Mouse (Mus musculus): Measurements from ENCODE around the gene Plekhm3.
"Not testable (repeated sequence)": the region's sequence is repeated elsewhere in the genome, so short reads cannot be mapped to it uniquely, and the experiment has no call there.

Plekhm3 gene

DNA sequence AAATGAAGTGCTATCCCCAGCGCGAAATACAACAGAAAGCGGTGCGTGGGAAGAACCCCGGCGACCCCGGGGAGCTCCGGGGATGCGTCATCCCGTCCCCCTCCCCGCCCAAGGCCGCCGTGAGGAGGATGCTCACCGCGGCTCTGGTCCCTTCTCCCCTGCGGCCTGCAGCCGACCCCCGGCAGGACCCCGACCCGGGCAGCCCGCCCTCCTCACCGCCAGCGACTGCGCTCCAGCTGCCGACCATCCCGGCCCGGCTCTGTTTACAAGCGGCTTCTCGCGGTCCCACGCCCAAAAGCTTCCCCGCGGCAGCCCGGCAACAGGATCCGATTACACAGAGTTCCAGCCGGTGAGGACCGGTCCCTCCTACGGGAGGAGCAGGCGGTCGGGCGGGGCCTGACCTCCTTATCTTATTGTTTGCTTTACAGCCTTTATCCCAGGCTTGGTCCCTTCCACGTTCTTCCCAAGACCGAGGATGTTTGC is at the start of gene Plekhm3:
Plekhm3 (minus strand) TSS at position 346 of the 483 bp plus-strand sequence.
- no peak for DNase-seq (ENCODE audit: extremely low read depth, low read depth, low spot score)

- no peak for DNase-seq (ENCODE audit: extremely low read depth, low read depth, low spot score)
These were observed 49.0 kb upstream of the Plekhm3 start for GRCm38 (mm10) chr1:65005575-65005974.

DNA sequence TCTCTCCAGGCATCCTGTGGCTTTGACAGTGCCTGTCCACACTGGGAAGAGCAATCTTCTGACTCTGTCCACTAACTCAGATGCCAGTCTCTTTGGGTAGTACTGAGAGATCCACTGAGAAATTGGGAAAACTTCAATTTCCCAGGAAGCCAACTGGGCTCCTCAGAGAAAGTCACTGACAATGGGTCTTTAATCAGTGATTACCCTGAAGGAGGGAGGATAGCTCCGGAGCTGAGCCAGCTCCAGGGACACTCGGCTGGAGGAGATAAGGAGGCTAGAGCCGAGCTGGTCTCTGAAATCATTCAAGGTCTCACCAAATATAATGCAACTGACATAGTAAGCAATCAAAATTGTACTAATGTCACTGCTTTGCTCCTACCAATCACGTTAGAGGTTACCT is 47.9 kb upstream of the Plekhm3 start:
- no peak for DNase-seq (ENCODE audit: extremely low read depth, low read depth, low spot score)

- no peak for DNase-seq (ENCODE audit: extremely low read depth, low read depth, low spot score)
These were observed 36.6 kb upstream of the Plekhm3 start for GRCm38 (mm10) chr1:64993206-64993605.

- no peak for DNase-seq (ENCODE audit: extremely low read depth, low read depth, low spot score)
These were observed 31.6 kb upstream of the Plekhm3 start for GRCm38 (mm10) chr1:64988176-64988575.

- peak; percentile 7 for DNase-seq (ENCODE audit: extremely low read depth, low read depth, low spot score)
These were observed 29.5 kb upstream of the Plekhm3 start for GRCm38 (mm10) chr1:64986120-64986519.

- DNase-seq (ENCODE audit: extremely low read depth, low read depth, low spot score), result no peak
These were observed 26.6 kb upstream of the Plekhm3 start for GRCm38 (mm10) chr1:64983247-64983646.

- no peak for DNase-seq (ENCODE audit: extremely low read depth, low read depth, low spot score)
These were observed 21.7 kb upstream of the Plekhm3 start for GRCm38 (mm10) chr1:64978321-64978799.

- no peak for DNase-seq (ENCODE audit: extremely low read depth, low read depth, low spot score)
These were observed 18.7 kb upstream of the Plekhm3 start for GRCm38 (mm10) chr1:64975346-64975745.

DNA sequence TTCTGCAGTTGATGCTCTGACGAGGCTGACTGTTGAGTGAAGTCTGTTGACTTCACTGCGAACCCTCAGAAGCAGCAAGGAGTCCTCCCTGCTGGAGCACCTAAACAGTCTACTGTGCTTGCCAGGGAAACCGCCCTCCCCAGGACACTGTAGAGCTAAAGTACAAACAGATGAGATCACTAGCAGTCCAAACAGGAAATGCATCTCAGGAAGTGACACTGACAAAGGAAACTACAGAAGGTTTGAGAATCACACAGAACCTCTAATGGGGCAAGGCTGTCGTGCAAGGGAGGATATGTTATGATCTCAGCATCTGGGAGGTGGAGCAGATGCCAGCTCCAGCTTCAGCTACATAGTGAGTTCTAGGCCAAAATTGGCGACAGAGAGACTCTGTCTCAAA is 14.1 kb upstream of the Plekhm3 start:
- DNase-seq (ENCODE audit: extremely low read depth, low read depth, low spot score), result no peak

GRCm38 (mm10) chr1:64957021-64957489 is 431 bp upstream of the Plekhm3 start:
- DNase-seq (ENCODE audit: extremely low read depth, low read depth, low spot score), result no peak

GRCm38 (mm10) chr1:64954786-64955185 is 1.8 kb downstream of the Plekhm3 start:
- DNase-seq (ENCODE audit: extremely low read depth, low read depth, low spot score), result not testable (repeated sequence)

- no peak for DNase-seq (ENCODE audit: extremely low read depth, low read depth, low spot score)
These were observed 6.4 kb downstream of the Plekhm3 start for GRCm38 (mm10) chr1:64950271-64950670.

- DNase-seq (ENCODE audit: extremely low read depth, low read depth, low spot score), result no peak
These were observed 7.2 kb downstream of the Plekhm3 start for GRCm38 (mm10) chr1:64949377-64949776.

GRCm38 (mm10) chr1:64946106-64946505 is 10.5 kb downstream of the Plekhm3 start:
- no peak for DNase-seq (ENCODE audit: extremely low read depth, low read depth, low spot score)

DNA sequence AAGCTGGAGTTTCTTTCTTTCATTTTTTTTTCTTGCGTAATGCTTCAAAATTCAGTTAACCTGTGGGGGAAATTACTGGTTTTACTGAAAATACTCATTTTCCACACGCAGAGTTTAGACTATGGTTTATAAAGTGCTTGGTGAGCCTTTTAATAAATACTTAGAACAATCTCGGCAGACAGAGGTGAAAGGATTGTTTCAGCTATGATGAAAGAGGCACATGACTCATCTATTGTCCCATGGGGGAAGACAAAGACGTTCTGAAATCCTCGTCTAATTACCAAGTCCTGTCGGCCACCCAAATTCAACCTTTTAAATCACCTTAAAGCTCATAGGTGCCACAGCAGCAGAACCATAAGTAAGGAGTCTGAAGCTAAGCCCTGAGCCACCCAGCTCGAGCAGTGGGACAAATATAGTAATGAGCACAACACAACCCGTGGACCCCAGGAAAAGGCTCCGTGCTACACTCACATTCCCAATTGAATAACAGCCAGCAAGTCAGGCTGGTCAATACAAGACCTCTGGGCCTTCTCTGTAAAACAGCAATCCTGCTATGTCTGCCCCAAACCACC is 11.3 kb downstream of the Plekhm3 start:
- no peak for DNase-seq (ENCODE audit: extremely low read depth, low read depth, low spot score)

- no peak for DNase-seq (ENCODE audit: extremely low read depth, low read depth, low spot score)
These were observed 11.9 kb downstream of the Plekhm3 start for GRCm38 (mm10) chr1:64944746-64945145.

DNA sequence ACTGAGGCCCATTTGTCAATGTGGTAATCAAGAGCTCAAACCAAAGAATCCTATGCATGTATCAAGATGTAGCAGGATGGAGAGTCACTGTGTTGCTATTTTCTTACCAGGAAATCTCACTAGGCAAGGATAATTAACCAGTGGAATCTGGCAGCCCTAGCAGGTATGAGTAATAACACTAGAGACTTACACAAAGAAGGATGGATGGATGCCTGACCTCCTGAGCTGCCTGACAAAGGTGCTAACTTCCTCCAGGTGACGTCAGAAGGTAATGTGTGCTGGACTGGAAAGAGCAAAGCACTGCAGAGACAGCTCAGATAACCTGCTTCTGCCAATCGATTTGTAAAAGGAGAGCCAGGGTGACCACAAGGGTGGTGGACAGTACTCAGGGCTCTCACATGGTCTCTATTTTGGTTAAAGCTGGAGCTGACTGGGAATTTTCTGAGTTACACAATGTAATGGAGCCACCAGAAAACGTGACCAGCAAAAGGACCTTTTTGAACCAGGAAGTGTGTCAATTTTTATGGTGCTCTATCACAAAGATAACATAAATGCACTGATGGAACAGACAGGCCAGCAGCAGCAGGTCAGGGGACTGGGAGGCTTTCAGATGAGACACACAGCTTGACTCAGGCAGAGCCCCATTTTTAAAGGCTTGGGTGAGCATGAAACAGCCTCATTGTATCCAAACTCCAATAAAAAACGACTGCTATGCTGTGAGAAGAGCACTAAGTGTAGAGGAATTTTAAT is 14.4 kb downstream of the Plekhm3 start:
- no peak for DNase-seq (ENCODE audit: extremely low read depth, low read depth, low spot score)

DNA sequence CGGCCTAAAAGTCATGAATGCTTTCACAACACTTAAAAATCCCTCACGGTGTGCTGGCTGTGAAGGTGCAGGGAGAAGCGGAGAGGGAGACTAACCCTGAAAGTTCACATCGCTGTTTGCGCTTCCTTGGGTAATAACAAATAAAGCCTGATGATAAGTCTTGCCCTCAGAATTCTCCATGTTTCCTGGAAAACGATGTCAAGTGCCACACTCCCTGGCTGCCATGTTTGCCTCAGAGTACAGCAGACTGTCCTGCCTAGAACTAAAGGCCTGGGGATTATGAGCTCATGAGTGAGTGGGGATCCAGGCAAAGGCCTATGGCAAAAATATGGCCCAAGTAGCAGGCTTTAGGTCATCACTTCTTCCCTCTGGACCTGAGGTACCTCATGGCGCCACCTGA is 17.7 kb downstream of the Plekhm3 start:
- DNase-seq (ENCODE audit: extremely low read depth, low read depth, low spot score), result no peak

DNA sequence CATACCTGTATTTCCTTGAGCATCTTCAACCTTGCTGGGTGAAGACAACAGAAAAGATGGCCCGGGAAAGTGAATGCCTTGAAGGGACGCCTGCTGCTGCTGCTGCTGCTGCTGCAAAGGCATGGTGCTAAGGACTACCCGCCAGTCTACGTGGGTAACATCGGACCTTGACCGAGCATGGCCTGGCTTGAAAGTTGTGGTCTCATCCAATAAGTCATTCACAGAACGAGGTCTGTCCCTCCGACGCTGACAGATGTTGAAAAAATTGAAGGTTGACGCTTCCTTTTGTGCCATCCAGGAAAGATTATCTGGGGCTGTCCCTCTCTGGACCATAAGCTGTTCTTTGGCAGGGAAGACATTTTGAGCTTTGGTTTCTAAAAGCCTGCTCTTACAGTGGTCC is 18.9 kb downstream of the Plekhm3 start:
- DNase-seq (ENCODE audit: extremely low read depth, low read depth, low spot score), result no peak

DNA sequence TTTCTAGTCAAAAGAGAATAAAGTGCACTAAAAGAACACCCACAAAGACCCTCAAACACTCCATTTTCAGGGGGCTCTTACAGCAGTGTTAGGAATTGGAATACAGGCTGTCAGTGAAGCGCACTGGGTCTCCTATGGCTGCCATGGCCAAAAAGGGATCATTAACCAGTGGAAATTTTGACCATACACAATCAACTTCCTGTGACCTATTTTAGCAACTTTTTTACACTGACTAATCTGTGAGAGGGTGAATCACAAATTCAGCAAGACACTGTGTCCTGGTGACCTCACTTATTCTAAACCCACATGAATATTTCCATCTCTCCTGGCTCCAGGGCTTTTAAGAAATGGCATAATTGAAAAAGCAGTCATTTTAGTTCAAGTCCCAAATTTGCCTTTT is 23.7 kb downstream of the Plekhm3 start:
- no peak for DNase-seq (ENCODE audit: extremely low read depth, low read depth, low spot score)

GRCm38 (mm10) chr1:64930124-64930523 is 26.5 kb downstream of the Plekhm3 start:
- no peak for DNase-seq (ENCODE audit: extremely low read depth, low read depth, low spot score)

Data from fat pad, adult 2 months (tissue).